Mouse (Mus musculus) neural tube, embryonic 15.5 days (tissue): ENCODE data around the gene Krr1. TPM values are rescaled to one million over a fixed set of nuclear protein-coding genes. Genes with fewer than 3 reads are reported as not detected.
"Not testable (repeated sequence)": the region's sequence is repeated elsewhere in the genome, so short reads cannot be mapped to it uniquely, and the experiment has no call there.

Experiments used
- ATAC-seq: fragments of 200-750 bp; cut with Nextera tagmentation; 2 replicates; pipeline ENCODE4 v1.8.0; 2017; ENCODE audit warnings: mild to moderate bottlenecking, moderate TSS enrichment, moderate library complexity; ENCODE audit not compliant: low FRiP score
- H3K27ac ChIP-seq: fragments of 300-500 bp; sonication (generic); replicated peaks from 2 replicates; pipeline ENCODE4 v1.5.1; 2015; ENCODE audit warnings: mild to moderate bottlenecking, inconsistent platforms
- H3K27me3 ChIP-seq: fragments of 300-500 bp; sonication (generic); replicated peaks from 2 replicates; pipeline ENCODE4 v1.6.1; 2015; ENCODE audit warnings: inconsistent platforms
- H3K36me3 ChIP-seq: fragments of 300-500 bp; sonication (generic); 2 replicates; pipeline ENCODE4 v1.6.1; 2015; ENCODE audit warnings: inconsistent platforms
- H3K4me1 ChIP-seq: fragments of 300-500 bp; sonication (generic); 2 replicates; pipeline ENCODE4 v1.6.1; 2015; ENCODE audit warnings: inconsistent platforms
- H3K4me2 ChIP-seq: fragments of 300-500 bp; sonication (generic); 2 replicates; pipeline ENCODE4 v1.6.1; 2015; ENCODE audit warnings: inconsistent platforms, mild to moderate bottlenecking, moderate library complexity
- H3K4me3 ChIP-seq: fragments of 300-500 bp; sonication (generic); replicated peaks from 2 replicates; pipeline ENCODE4 v1.5.1; 2015; ENCODE audit warnings: mild to moderate bottlenecking, inconsistent platforms
- H3K9ac ChIP-seq: fragments of 300-500 bp; sonication (generic); replicated peaks from 2 replicates; pipeline ENCODE4 v1.6.1; 2015; ENCODE audit warnings: mild to moderate bottlenecking, inconsistent platforms
- H3K9me3 ChIP-seq: fragments of 300-500 bp; sonication (generic); replicated peaks from 2 replicates; pipeline ENCODE4 v1.6.1; 2016; ENCODE audit warnings: inconsistent platforms
- WGBS: fragments of 180-500 bp; shearing (Covaris S2); methylation state at CpG from one replicate; pipeline ENCODE4 v1.1.7; 2015; ENCODE audit warnings: mixed read lengths; 5-methylcytosine and 5-hydroxymethylcytosine counted together
- polyA plus RNA-seq: library from polyadenylated mRNA; unstranded; fragments of >200 nt; fragmentation: Nextera tagmentation; extraction: Ambion mirVana; gene quantifications from 2 replicates; pipeline ENCODE4 v1.2.1, GENCODE M21; 2015

The Krr1 gene
- polyA plus RNA-seq, 1 experiment from 2014 or later, result 31.2 TPM

GRCm38 (mm10) chr10:112028689-112029088 lies 56.2 kb downstream of the Krr1 start:
- H3K27ac ChIP-seq, ATAC-seq, H3K9me3 ChIP-seq, H3K9ac ChIP-seq, H3K27me3 ChIP-seq, H3K4me3 ChIP-seq, H3K36me3 ChIP-seq, H3K4me2 ChIP-seq, H3K4me1 ChIP-seq: not testable (repeated sequence)
- 74% methylated on average over 3 of the region's 3 CpGs for WGBS

Other genes with a start within 250 kb of the Krr1 start
- 1.4 and 3.9 TPM in 2 replicates for gene Glipr1, start 30.0 kb downstream of the Krr1 start, polyA plus RNA-seq
- gene Glipr1l1, start 87.5 kb downstream of the Krr1 start, polyA plus RNA-seq, result not detected in 2 replicates
- not detected in 2 replicates for gene Glipr1l2, start 110.7 kb downstream of the Krr1 start, polyA plus RNA-seq
- gene Glipr1l3, start 187.7 kb downstream of the Krr1 start, polyA plus RNA-seq, result 0.34 and 0.75 TPM in 2 replicates
- gene Caps2, start 191.0 kb downstream of the Krr1 start, polyA plus RNA-seq, result 0.54 and 0.58 TPM in 2 replicates